Mouse (Mus musculus) heart, embryonic 14.5 days (tissue): ENCODE measurements around the gene Hoxd11. TPM values are rescaled to one million over a fixed set of nuclear protein-coding genes. Genes with fewer than 3 reads are reported as not detected.
A peak's percentile ranks its signal among the peaks of the same experiment; 100 is the strongest.

ENCODE experiments used
- ATAC-seq: fragments of 200-750 bp; cut with Nextera tagmentation; 2 replicates; pipeline ENCODE4 v1.8.0; 2017; ENCODE audit warnings: low read depth, moderate TSS enrichment; ENCODE audit not compliant: insufficient number of reproducible peaks, insufficient read depth, low FRiP score
- H3K27ac ChIP-seq, 2 experiments: fragments of 200-500 bp in 1 of 2; fragments of 300-500 bp in 1 of 2; sonication (generic) in 1 of 2; replicated peaks in 1 of 2; 2 replicates each; pipeline ENCODE4 v1.5.1; 2012 to 2014; ENCODE audit warnings: low read depth in 2 of 2, low read length in 2 of 2, control low read depth in 1 of 2, mild to moderate bottlenecking in 1 of 2, mixed read lengths in 1 of 2; ENCODE audit not compliant: control insufficient read depth in 1 of 2, insufficient read depth in 1 of 2
- H3K27me3 ChIP-seq: fragments of 300-500 bp; sonication (generic); 2 replicates; pipeline ENCODE4 v1.6.1; 2014; ENCODE audit warnings: mild to moderate bottlenecking, low read length, control low read depth; ENCODE audit not compliant: control insufficient read depth, insufficient read depth
- H3K36me3 ChIP-seq: fragments of 300-500 bp; sonication (generic); 2 replicates; pipeline ENCODE4 v1.6.1; 2014; ENCODE audit warnings: mild to moderate bottlenecking, control low read depth, low read length, mixed read lengths; ENCODE audit not compliant: control insufficient read depth, insufficient read depth
- H3K4me1 ChIP-seq, 2 experiments: fragments of 200-500 bp in 1 of 2; fragments of 300-500 bp in 1 of 2; sonication (generic) in 1 of 2; 2 replicates each; pipeline ENCODE4 v1.6.1; 2012 to 2014; ENCODE audit warnings: low read length in 2 of 2, control low read depth in 1 of 2, mixed read lengths in 1 of 2; ENCODE audit not compliant: control insufficient read depth in 2 of 2, insufficient read depth in 2 of 2
- H3K4me2 ChIP-seq: fragments of 300-500 bp; sonication (generic); 2 replicates; pipeline ENCODE4 v1.6.1; 2014; ENCODE audit warnings: mild to moderate bottlenecking, low read length
- H3K4me3 ChIP-seq, 2 experiments: fragments of 200-500 bp in 1 of 2; fragments of 300-500 bp in 1 of 2; sonication (generic) in 1 of 2; 2 replicates each; pipeline ENCODE4 v1.5.1; 2012 to 2014; ENCODE audit warnings: low read length in 2 of 2, mild to moderate bottlenecking in 2 of 2, control low read depth in 1 of 2, low read depth in 1 of 2, moderate library complexity in 1 of 2; ENCODE audit not compliant: control insufficient read depth in 1 of 2, insufficient read depth in 1 of 2
- H3K9ac ChIP-seq: fragments of 300-500 bp; sonication (generic); 2 replicates; pipeline ENCODE4 v1.6.1; 2014; ENCODE audit warnings: mild to moderate bottlenecking, low read length
- H3K9me3 ChIP-seq: fragments of 300-500 bp; sonication (generic); 2 replicates; pipeline ENCODE4 v1.6.1; 2016; ENCODE audit warnings: low read length, control low read depth; ENCODE audit not compliant: control insufficient read depth
- whole genome bisulfite sequencing: fragments of 180-500 bp; shearing (Covaris S2); extraction: QIAGEN DNeasy Blood & Tissue Kit; methylation state at CpG from one replicate; pipeline ENCODE4 v1.1.7; 2014; 5-methylcytosine and 5-hydroxymethylcytosine counted together
- polyA plus RNA-seq: library from polyadenylated mRNA; unstranded; fragments of >200 nt; fragmentation: Nextera tagmentation; extraction: Ambion mirVana; gene quantifications from 2 replicates; pipeline ENCODE4 v1.2.1, GENCODE M21; 2014

The Hoxd11 gene
- polyA plus RNA-seq, 1 experiment from 2014 or later: not detected

DNA sequence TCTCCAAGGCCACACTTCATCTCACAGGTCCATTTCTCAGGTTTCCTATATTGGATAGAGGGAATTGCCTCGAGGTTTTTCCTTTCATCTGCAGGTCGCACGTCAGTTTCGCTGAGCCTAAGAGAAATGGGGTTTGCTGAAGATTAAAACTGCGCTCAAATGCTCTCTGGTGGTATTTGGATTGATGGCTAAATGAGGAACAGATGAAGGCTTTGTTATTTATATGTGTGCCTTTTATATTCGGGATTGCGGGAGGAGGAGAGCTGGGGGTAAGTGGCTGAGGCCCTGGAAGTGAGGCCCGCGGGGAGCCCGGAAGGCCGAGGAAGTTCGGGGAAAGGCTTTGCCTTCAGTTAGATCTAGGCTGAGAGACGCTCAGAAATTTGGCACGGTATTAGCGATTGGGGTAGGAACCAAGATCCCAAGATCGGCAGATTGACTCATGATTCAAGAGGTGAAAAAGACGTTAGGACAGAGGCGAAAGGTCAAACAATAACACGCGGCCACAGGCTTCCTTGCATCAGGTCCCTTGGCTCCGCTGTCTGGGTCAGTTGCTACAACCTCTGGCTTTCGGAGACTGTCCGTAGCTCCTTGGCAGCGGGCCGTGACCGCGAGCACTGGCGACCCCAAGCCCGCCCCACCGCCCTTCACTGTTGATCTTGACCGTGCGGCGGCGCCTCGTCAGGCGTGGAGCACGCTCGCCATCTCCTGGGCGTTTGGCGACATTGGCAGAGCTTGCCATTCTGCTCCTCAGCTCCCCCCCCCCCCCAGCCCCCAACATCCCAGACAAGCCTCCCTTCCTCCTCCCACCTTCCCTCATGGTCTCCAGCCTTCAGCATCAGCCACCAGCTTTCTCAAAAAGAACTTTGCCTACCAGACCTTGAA is 6.6 kb upstream of the Hoxd11 start:
- ATAC-seq: peak; percentile 49; the same call in 1 of the 2 replicates
- 3% methylated on average over 39 of the region's 40 CpGs for WGBS

GRCm38 (mm10) chr2:74673835-74674425 is 5.4 kb upstream of the Hoxd11 start:
- Histone ChIP-seq H3K9ac (no peak overlapping the region), H3K27me3 (peaks cover 99% of the 10 kb centered on the region), H3K4me3 (no peak overlapping the region), H3K4me2 (no peak overlapping the region), H3K36me3 (no peaks in the 10 kb centered on the region), H3K9me3 (no peaks in the 10 kb centered on the region), H3K4me1 (peaks cover 0 to 2% of the 10 kb centered on the region in 2 experiments; a peak in 2 of 4 replicates), H3K27ac (no peak overlapping the region)
- 2% methylated on average over 24 of the region's 24 CpGs for WGBS
- ATAC-seq: no peak

More for the DNA sequence above, 6.6 kb upstream of the Hoxd11 start:
- no peaks in the 10 kb centered on the region for H3K36me3 ChIP-seq
- H3K9me3 ChIP-seq: no peaks in the 10 kb centered on the region
- H3K27me3 ChIP-seq: peaks cover 99% of the 10 kb centered on the region
- peak overlapping the region; percentile 34 to 37 for H3K4me3 ChIP-seq
- H3K27ac ChIP-seq: no peak overlapping the region
- peaks cover 5 to 11% of the 10 kb centered on the region in 2 experiments for H3K4me1 ChIP-seq
- peak overlapping the region; percentile 54 for H3K9ac ChIP-seq
- peak overlapping the region; percentile 73 for H3K4me2 ChIP-seq

GRCm38 (mm10) chr2:74674881-74675665 is 4.3 kb upstream of the Hoxd11 start, which contains the start of gene Hoxd12:
Hoxd12 (plus strand) TSS chr2:74675013.
- no peaks in the 10 kb centered on the region for H3K9me3 ChIP-seq
- H3K4me1 ChIP-seq: peaks cover 2 to 5% of the 10 kb centered on the region in 2 experiments; a peak in 2 of 4 replicates
- H3K4me2 ChIP-seq: no peak within 1 kb of the TSS
- no peak within 1 kb of the TSS for H3K9ac ChIP-seq
- H3K4me3 ChIP-seq: no peak within 1 kb of the TSS
- peaks cover 99% of the 10 kb centered on the region for H3K27me3 ChIP-seq
- H3K27ac ChIP-seq: no peak within 1 kb of the TSS
- no peak for ATAC-seq
- 3% methylated on average over 47 of the region's 47 CpGs for WGBS
- no peaks in the 10 kb centered on the region for H3K36me3 ChIP-seq

DNA sequence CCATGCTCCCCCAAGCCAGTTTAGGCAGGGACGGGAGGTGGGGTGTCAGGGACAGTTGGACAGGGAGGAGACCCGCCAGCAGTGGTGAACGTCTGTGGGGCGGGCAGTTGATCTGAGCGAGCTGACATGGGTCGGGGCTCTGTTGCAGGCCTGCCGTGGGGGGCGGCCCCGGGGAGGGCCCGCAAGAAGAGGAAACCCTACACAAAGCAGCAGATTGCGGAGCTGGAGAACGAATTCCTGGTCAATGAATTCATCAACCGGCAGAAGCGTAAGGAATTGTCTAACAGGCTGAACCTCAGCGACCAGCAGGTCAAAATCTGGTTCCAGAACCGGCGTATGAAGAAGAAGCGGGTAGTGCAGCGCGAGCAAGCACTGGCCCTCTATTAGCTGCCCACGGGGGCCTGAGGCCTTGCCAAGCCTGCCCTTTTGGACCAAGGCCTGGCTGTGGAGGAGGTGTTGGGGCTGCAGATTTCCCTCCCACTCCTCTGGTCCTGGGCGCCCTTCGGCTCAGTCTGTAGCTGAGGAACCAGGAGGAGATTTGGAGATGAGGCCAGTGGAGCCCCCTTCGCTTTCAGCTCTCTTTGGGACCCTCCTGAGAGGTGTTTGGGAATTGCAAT is 3.6 kb upstream of the Hoxd11 start:
- H3K27ac ChIP-seq: no peak overlapping the region
- H3K4me3 ChIP-seq: no peak overlapping the region
- H3K4me1 ChIP-seq: peaks cover 2 to 5% of the 10 kb centered on the region in 2 experiments; a peak in 2 of 4 replicates
- no peak for ATAC-seq
- 5% methylated on average over 24 of the region's 24 CpGs for WGBS
- H3K9ac ChIP-seq: no peak overlapping the region
- no peak overlapping the region for H3K4me2 ChIP-seq
- H3K9me3 ChIP-seq: no peaks in the 10 kb centered on the region
- no peaks in the 10 kb centered on the region for H3K36me3 ChIP-seq
- H3K27me3 ChIP-seq: peaks cover 100% of the 10 kb centered on the region

DNA sequence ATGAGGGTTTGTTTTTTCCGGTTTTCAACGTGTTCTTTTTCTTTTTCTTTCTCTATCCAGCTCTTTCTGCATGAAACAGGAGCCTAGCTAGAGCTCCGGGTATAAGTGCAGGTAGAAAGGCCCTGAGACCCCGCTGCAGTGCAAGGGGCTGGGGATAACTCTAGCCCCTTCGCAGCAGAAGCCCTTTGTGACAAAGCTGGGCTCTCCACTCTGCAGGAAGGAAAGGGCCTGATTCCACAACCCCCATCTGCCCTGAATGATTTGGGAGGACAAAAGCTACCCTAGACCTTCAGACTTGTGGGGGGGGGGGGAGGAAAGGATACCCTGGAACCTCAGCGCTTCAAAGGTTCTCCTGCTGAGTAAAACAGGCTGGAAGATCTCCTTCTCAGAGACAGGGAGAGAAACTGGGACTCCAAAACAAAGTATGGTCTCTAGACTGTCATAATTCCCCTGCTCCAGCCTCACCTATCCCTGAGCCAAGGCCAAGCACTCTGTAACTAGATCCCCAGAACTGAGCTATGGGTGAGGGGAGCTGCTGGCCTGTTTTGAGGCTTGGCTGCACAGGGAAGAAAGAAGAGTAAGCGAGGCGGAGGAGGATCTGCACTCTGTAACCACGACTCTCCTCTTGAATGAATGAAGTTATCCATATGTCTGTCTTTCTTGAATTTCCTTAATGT is 2.8 kb upstream of the Hoxd11 start:
- no peaks in the 10 kb centered on the region for H3K36me3 ChIP-seq
- WGBS: 4% methylated on average over 9 of the region's 9 CpGs
- no peak overlapping the region for H3K9ac ChIP-seq
- H3K4me1 ChIP-seq: peaks cover 2 to 5% of the 10 kb centered on the region in 2 experiments; a peak in 2 of 4 replicates
- H3K4me3 ChIP-seq: no peak overlapping the region
- no peak overlapping the region for H3K4me2 ChIP-seq
- peaks cover 100% of the 10 kb centered on the region for H3K27me3 ChIP-seq
- no peak overlapping the region for H3K27ac ChIP-seq
- no peaks in the 10 kb centered on the region for H3K9me3 ChIP-seq
- ATAC-seq: no peak

DNA sequence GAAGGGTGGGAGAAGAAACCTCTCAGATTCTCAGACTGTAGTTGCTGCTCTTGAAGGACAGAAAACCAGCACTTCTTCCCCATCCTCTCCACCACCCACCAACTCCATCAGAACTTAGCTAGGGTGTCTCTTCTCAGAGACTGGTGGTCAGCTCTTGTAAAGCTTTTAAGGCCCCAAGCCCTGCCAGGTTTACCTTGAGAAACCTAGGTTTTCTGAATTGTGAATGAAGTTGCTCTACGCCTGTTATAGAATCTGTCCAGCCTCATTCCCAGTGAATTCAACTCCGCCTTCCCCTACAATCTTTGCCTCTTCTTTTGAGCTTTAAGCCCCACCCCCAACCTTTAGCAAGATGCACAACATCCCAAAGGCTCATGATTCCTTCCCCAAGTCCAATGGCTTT is 2.3 kb upstream of the Hoxd11 start:
- H3K4me3 ChIP-seq: no peak overlapping the region
- WGBS: 17% methylated on average over 2 of the region's 2 CpGs
- no peaks in the 10 kb centered on the region for H3K36me3 ChIP-seq
- H3K27ac ChIP-seq: no peak overlapping the region
- H3K27me3 ChIP-seq: peaks cover 100% of the 10 kb centered on the region
- peaks cover 2 to 10% of the 10 kb centered on the region in 2 experiments; a peak in 3 of 4 replicates for H3K4me1 ChIP-seq
- H3K9me3 ChIP-seq: no peaks in the 10 kb centered on the region
- ATAC-seq: no peak
- H3K4me2 ChIP-seq: no peak overlapping the region
- no peak overlapping the region for H3K9ac ChIP-seq
